Mouse (Mus musculus) CD4-positive, CD25-positive, alpha-beta regulatory T cell, adult 4 months (primary cell): ENCODE results near the gene Aar2. TPM values are rescaled to one million over a fixed set of nuclear protein-coding genes. Genes with fewer than 3 reads are reported as not detected.

Source experiments
- ATAC-seq: one replicate; pipeline ENCODE4 v1.8.0; 2017
- polyA plus RNA-seq, 2 experiments: library from polyadenylated mRNA; unstranded; fragments of 100-300 nt; shearing (Covaris generic); gene quantifications; one replicate each; pipeline ENCODE4 v1.2.1; 2017

Aar2 gene
- polyA plus RNA-seq, 2 experiments from 2014 or later, result 32.9 to 42.8 TPM

GRCm38 (mm10) chr2:156569261-156569660 is 21.9 kb downstream of the Aar2 start:
- ATAC-seq, result no peak

GRCm38 (mm10) chr2:156571521-156571920 is 24.1 kb downstream of the Aar2 start:
- ATAC-seq, result no peak

- ATAC-seq, result no peak
These were observed 29.6 kb downstream of the Aar2 start for GRCm38 (mm10) chr2:156576850-156577587.

- no peak for ATAC-seq
These were observed 33.1 kb downstream of the Aar2 start for GRCm38 (mm10) chr2:156580507-156580906.

GRCm38 (mm10) chr2:156581244-156581643 is 33.9 kb downstream of the Aar2 start:
- no peak for ATAC-seq

GRCm38 (mm10) chr2:156582887-156583286 is 35.5 kb downstream of the Aar2 start:
- no peak for ATAC-seq

GRCm38 (mm10) chr2:156584154-156584796 is 36.9 kb downstream of the Aar2 start:
- no peak for ATAC-seq

GRCm38 (mm10) chr2:156584797-156585471 is 37.5 kb downstream of the Aar2 start:
- no peak for ATAC-seq

GRCm38 (mm10) chr2:156589481-156589880 is 42.1 kb downstream of the Aar2 start:
- ATAC-seq, result no peak

GRCm38 (mm10) chr2:156594987-156595490 is 47.7 kb downstream of the Aar2 start:
- ATAC-seq, result no peak

GRCm38 (mm10) chr2:156602581-156602980 is 55.2 kb downstream of the Aar2 start:
- no peak for ATAC-seq

- ATAC-seq, result no peak
These were observed 56.3 kb downstream of the Aar2 start for GRCm38 (mm10) chr2:156603671-156604070.

GRCm38 (mm10) chr2:156605144-156605543 is 57.8 kb downstream of the Aar2 start:
- no peak for ATAC-seq

- no peak for ATAC-seq
These were observed 58.6 kb downstream of the Aar2 start for GRCm38 (mm10) chr2:156605971-156606370.

- ATAC-seq, result no peak
These were observed 65.7 kb downstream of the Aar2 start for GRCm38 (mm10) chr2:156613081-156613540.

- ATAC-seq, result no peak
These were observed 66.3 kb downstream of the Aar2 start, which contains the start of gene Dlgap4 for GRCm38 (mm10) chr2:156613541-156614257. Gene Dlgap4 (plus strand): TSS chr2:156613705.

- ATAC-seq, result no peak
These were observed 66.8 kb downstream of the Aar2 start for GRCm38 (mm10) chr2:156614258-156614556.

GRCm38 (mm10) chr2:156614661-156615654 is 67.6 kb downstream of the Aar2 start:
- no peak for ATAC-seq

- ATAC-seq, result no peak
These were observed 69.1 kb downstream of the Aar2 start for GRCm38 (mm10) chr2:156616513-156616912.

- ATAC-seq, result no peak
These were observed 70.2 kb downstream of the Aar2 start for GRCm38 (mm10) chr2:156617536-156617935.
